Mouse (Mus musculus): ENCODE measurements around the gene Il9r.

GRCm38 (mm10) chr11:32220607-32221224 lies 20.6 kb upstream of the Il9r start:
- TF ChIP-seq CTCF (IDR thresholded peaks at IDR 0.05; ENCODE audit: extremely low read depth, insufficient read depth, insufficient read length, insufficient replicate concordance) (no peak), POLR2A (IDR thresholded peaks at IDR 0.05; ENCODE audit: low read depth, low read length) (no peak)

Data from spleen, adult 2 months (tissue).